Mouse (Mus musculus) megakaryocyte, embryonic 14.5 days (primary cell): ENCODE data around the gene Rnf39. TPM values are rescaled to one million over a fixed set of nuclear protein-coding genes. Genes with fewer than 3 reads are reported as not detected.

Source experiments
- H3K27me3 ChIP-seq: replicated peaks from 2 replicates; pipeline ENCODE3; 2012; ENCODE audit warnings: inconsistent platforms
- H3K36me3 ChIP-seq: replicated peaks from 2 replicates; pipeline ENCODE3; 2012; ENCODE audit warnings: low read length, inconsistent platforms, mixed read lengths
- H3K4me1 ChIP-seq: 2 replicates; pipeline ENCODE4 v1.6.1; 2012; ENCODE audit warnings: inconsistent platforms
- H3K4me3 ChIP-seq: replicated peaks from 2 replicates; pipeline ENCODE3; 2012; ENCODE audit warnings: moderate library complexity, mild to moderate bottlenecking, inconsistent platforms
- H3K9me3 ChIP-seq: 2 replicates; pipeline ENCODE4 v1.6.1; 2012; ENCODE audit warnings: inconsistent platforms
- FLI1 ChIP-seq: IDR thresholded peaks from 2 replicates; pipeline ENCODE4 v1.6.1; 2012; ENCODE audit warnings: low read length, inconsistent platforms, mixed read lengths
- GATA1 ChIP-seq: IDR thresholded peaks from 3 replicates; pipeline ENCODE4 v1.6.1; 2012; ENCODE audit warnings: mixed read lengths, low read length, inconsistent platforms, borderline replicate concordance
- polyA plus RNA-seq: library from polyadenylated mRNA; stranded (reverse); fragments of >175 nt; gene quantifications from 2 replicates; pipeline ENCODE4 v1.2.3, GENCODE M21; 2012; ENCODE audit warnings: low replicate concordance; ENCODE audit not compliant: insufficient read depth

Gene Rnf39
- polyA plus RNA-seq, 1 experiment, result not detected

GRCm38 (mm10) chr17:36931130-36931529 is 11.6 kb upstream of the Rnf39 start:
- Histone ChIP-seq H3K4me1 (peaks cover 11% of the 10 kb centered on the region), H3K4me3 (no peak overlapping the region), H3K36me3 (no peaks in the 10 kb centered on the region), H3K9me3 (no peaks in the 10 kb centered on the region), H3K27me3 (peaks cover 31% of the 10 kb centered on the region)
- TF ChIP-seq FLI1 (no peak), GATA1 (no peak)

- no peak for TF ChIP-seq FLI1
- TF ChIP-seq GATA1, result no peak
- no peaks in the 10 kb centered on the region for H3K36me3 ChIP-seq
- peaks cover 11% of the 10 kb centered on the region for H3K4me1 ChIP-seq
Measured at GRCm38 (mm10) chr17:36931806-36932205, 10.9 kb upstream of the Rnf39 start.

GRCm38 (mm10) chr17:36938056-36938455 is 4.7 kb upstream of the Rnf39 start:
- Histone ChIP-seq H3K27me3 (peaks cover 59% of the 10 kb centered on the region), H3K4me1 (peaks cover 9% of the 10 kb centered on the region), H3K36me3 (no peaks in the 10 kb centered on the region), H3K4me3 (no peak overlapping the region), H3K9me3 (peaks cover 8% of the 10 kb centered on the region; the same call in 1 of the 2 replicates)
- TF ChIP-seq GATA1 (no peak), FLI1 (no peak)

More at GRCm38 (mm10) chr17:36931806-36932205, 10.9 kb upstream of the Rnf39 start:
- peaks cover 37% of the 10 kb centered on the region for H3K27me3 ChIP-seq
- H3K9me3 ChIP-seq, result no peaks in the 10 kb centered on the region
- H3K4me3 ChIP-seq, result no peak overlapping the region

- Histone ChIP-seq H3K27me3 (peaks cover 90% of the 10 kb centered on the region), H3K4me1 (peaks cover 24% of the 10 kb centered on the region), H3K4me3 (no peak overlapping the region), H3K9me3 (peaks cover 8% of the 10 kb centered on the region; the same call in 1 of the 2 replicates), H3K36me3 (no peaks in the 10 kb centered on the region)
- TF ChIP-seq FLI1 (no peak), GATA1 (no peak)
Measured at GRCm38 (mm10) chr17:36942391-36942790, 327 bp upstream of the Rnf39 start.

GRCm38 (mm10) chr17:36943691-36944090 is 973 bp downstream of the Rnf39 start:
- TF ChIP-seq FLI1, result no peak
- no peak for TF ChIP-seq GATA1
- H3K27me3 ChIP-seq, result peaks cover 86% of the 10 kb centered on the region
- H3K4me3 ChIP-seq, result no peak overlapping the region

GRCm38 (mm10) chr17:36944121-36944775 is 1.5 kb downstream of the Rnf39 start:
- peaks cover 42% of the 10 kb centered on the region for H3K4me1 ChIP-seq
- TF ChIP-seq GATA1, result no peak
- TF ChIP-seq FLI1, result no peak
- H3K4me3 ChIP-seq, result no peak overlapping the region
- H3K36me3 ChIP-seq, result peaks cover 15% of the 10 kb centered on the region
- peaks cover 81% of the 10 kb centered on the region for H3K27me3 ChIP-seq
- H3K9me3 ChIP-seq, result peaks cover 8% of the 10 kb centered on the region; the same call in 1 of the 2 replicates

More at GRCm38 (mm10) chr17:36943691-36944090, 973 bp downstream of the Rnf39 start:
- Histone ChIP-seq H3K36me3 (peaks cover 10% of the 10 kb centered on the region), H3K4me1 (peaks cover 36% of the 10 kb centered on the region), H3K9me3 (peaks cover 8% of the 10 kb centered on the region; the same call in 1 of the 2 replicates)

- no peak for TF ChIP-seq FLI1
- H3K27me3 ChIP-seq, result peaks cover 56% of the 10 kb centered on the region
- H3K9me3 ChIP-seq, result no peaks in the 10 kb centered on the region
- H3K4me3 ChIP-seq, result peak overlapping the region; percentile 90
- H3K36me3 ChIP-seq, result peaks cover 23% of the 10 kb centered on the region
- peaks cover 57% of the 10 kb centered on the region for H3K4me1 ChIP-seq
Measured at GRCm38 (mm10) chr17:36947051-36947819, 4.5 kb downstream of the Rnf39 start.

- TF ChIP-seq GATA1, result no peak
- TF ChIP-seq FLI1, result no peak
- H3K36me3 ChIP-seq, result peaks cover 26% of the 10 kb centered on the region
- H3K4me3 ChIP-seq, result no peak overlapping the region
- peaks cover 47% of the 10 kb centered on the region for H3K4me1 ChIP-seq
- peaks cover 45% of the 10 kb centered on the region for H3K27me3 ChIP-seq
- H3K9me3 ChIP-seq, result no peaks in the 10 kb centered on the region
Measured at GRCm38 (mm10) chr17:36948286-36948685, 5.6 kb downstream of the Rnf39 start.

GRCm38 (mm10) chr17:36949265-36949664 is 6.5 kb downstream of the Rnf39 start:
- H3K4me1 ChIP-seq, result peaks cover 43% of the 10 kb centered on the region
- peaks cover 35% of the 10 kb centered on the region for H3K27me3 ChIP-seq
- TF ChIP-seq GATA1, result no peak
- no peak for TF ChIP-seq FLI1
- H3K4me3 ChIP-seq, result no peak overlapping the region
- no peaks in the 10 kb centered on the region for H3K9me3 ChIP-seq
- peaks cover 36% of the 10 kb centered on the region for H3K36me3 ChIP-seq
